Mouse (Mus musculus): ENCODE results near the gene Gpr142. TPM values are rescaled to one million over a fixed set of nuclear protein-coding genes. Genes with fewer than 3 reads are reported as not detected.

Gene Gpr142
- polyA plus RNA-seq, 1 experiment: 0.10 TPM

- H3K27ac ChIP-seq (ENCODE audit: insufficient read depth, low read depth, low read length): no peak overlapping the region
- WGBS: 77% methylated on average over 12 of the region's 12 CpGs
- H3K4me1 ChIP-seq (ENCODE audit: control insufficient read depth, insufficient read depth, insufficient read length, low read length): no peaks in the 10 kb centered on the region
- no peaks in the 10 kb centered on the region for H3K36me3 ChIP-seq (ENCODE audit: control insufficient read depth, insufficient read depth, low read length)
- H3K4me3 ChIP-seq (ENCODE audit: low read depth, low read length): no peak overlapping the region
- TF ChIP-seq POLR2A (IDR thresholded peaks at IDR 0.05; ENCODE audit: low read depth, low read length) (no peak), CTCF (IDR thresholded peaks at IDR 0.05; ENCODE audit: extremely low read depth, insufficient read length, insufficient replicate concordance, low read depth, low read length) (no peak)
- H3K27me3 ChIP-seq (ENCODE audit: control insufficient read depth, insufficient read depth, low read length): peaks cover 3% of the 10 kb centered on the region; the same call in 1 of the 2 replicates
These were observed 24.0 kb downstream of the Gpr142 start for GRCm38 (mm10) chr11:114822727-114823126.

DNA sequence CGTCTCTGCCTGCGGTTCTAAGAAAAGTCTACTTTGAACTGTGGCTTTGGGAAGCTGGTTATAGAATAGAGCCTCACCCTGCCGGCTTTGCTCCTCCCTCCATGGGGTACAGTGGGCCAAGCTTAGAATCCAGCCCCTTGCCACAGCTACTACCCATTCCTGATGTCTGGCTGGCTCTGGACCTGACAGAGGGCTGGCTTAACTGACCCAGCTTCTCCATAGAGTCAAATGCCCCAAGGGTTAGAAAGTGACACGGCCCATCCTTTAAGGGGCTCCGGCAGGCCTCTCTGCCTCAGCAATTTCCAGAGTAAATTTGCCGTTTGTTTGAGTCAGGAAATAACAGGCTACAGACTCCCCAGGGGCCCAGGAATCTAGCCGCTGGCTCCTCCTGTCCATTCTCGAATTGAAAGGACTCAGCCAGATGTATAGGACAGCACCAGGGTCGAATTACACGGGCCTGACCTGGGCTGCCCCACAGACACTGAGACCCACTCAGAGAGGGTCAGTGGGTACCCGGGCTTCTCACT, 24.5 kb downstream of the Gpr142 start:
- TF ChIP-seq CTCF (IDR thresholded peaks at IDR 0.05; ENCODE audit: extremely low read depth, insufficient read length, insufficient replicate concordance, low read depth, low read length): no peak
- no peak for TF ChIP-seq POLR2A (IDR thresholded peaks at IDR 0.05; ENCODE audit: low read depth, low read length)
- Histone ChIP-seq H3K4me3 (ENCODE audit: low read depth, low read length) (no peak overlapping the region), H3K4me1 (ENCODE audit: control insufficient read depth, insufficient read depth, insufficient read length, low read length) (no peaks in the 10 kb centered on the region), H3K27me3 (ENCODE audit: control insufficient read depth, insufficient read depth, low read length) (peaks cover 3% of the 10 kb centered on the region; the same call in 1 of the 2 replicates), H3K36me3 (ENCODE audit: control insufficient read depth, insufficient read depth, low read length) (no peaks in the 10 kb centered on the region), H3K27ac (ENCODE audit: insufficient read depth, low read depth, low read length) (no peak overlapping the region)
- 36% methylated on average over 11 of the region's 11 CpGs for WGBS

GRCm38 (mm10) chr11:114826686-114827085, 28.0 kb downstream of the Gpr142 start:
- H3K27ac ChIP-seq (ENCODE audit: insufficient read depth, low read depth, low read length): no peak overlapping the region
- 21% methylated on average over 5 of the region's 5 CpGs for WGBS
- no peak for TF ChIP-seq POLR2A (IDR thresholded peaks at IDR 0.05; ENCODE audit: low read depth, low read length)
- no peak for TF ChIP-seq CTCF (IDR thresholded peaks at IDR 0.05; ENCODE audit: extremely low read depth, insufficient read length, insufficient replicate concordance, low read depth, low read length)

DNA sequence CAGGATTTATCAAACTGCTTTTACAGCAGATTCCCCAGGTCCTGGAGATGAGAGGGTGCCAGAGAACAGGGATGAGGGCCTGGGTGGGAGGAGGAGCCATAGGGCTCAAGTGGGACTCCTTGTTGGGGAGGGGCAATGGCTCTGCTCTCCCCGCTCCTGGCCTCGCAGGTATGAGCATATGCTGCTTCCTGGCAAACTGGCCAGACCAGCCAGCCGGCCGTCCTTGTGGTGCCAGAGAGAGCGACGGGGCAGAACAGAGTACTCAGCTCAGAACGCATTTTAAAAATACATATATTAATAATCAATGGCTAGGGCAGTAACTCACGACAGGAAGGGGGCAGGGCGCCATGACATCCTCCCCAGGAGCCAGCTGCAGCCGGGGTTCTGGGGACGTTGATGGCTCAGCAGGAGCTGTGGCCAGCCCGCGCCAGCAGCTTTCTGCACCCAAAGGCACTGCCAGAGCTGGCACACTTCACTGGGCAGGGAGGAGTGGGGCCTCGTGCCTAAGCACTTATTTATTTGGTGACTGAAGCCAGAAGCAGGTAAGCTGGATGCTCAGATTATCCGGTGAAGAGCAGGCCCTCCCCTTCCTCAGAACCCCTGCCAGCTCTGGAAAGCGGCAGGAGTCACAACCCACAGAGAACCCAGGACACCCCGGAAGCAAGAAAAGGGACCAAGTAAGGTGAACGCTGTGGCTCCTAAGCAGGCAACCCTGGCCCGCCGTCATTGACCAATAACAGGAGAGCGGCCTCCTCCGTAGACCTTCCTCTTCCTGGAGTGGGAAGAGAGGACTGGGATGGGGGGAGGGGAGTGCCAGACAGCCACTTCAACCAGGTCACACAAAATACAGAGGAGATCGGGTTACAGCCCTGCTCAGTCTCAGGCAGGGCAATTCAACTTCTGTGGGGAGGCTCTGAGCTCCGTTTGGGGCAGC, 31.0 kb downstream of the Gpr142 start:
- H3K36me3 ChIP-seq (ENCODE audit: control insufficient read depth, insufficient read depth, low read length): no peaks in the 10 kb centered on the region
- 10% methylated on average over 24 of the region's 24 CpGs for WGBS
- H3K27me3 ChIP-seq (ENCODE audit: control insufficient read depth, insufficient read depth, low read length): no peaks in the 10 kb centered on the region
- H3K4me3 ChIP-seq (ENCODE audit: low read depth, low read length): peak overlapping the region; percentile 32
- 0 out of 2 replicates have a peak, but pooled peaks cover 2% of the 10 kb centered on the region for H3K4me1 ChIP-seq (ENCODE audit: control insufficient read depth, insufficient read depth, insufficient read length, low read length)
- H3K27ac ChIP-seq (ENCODE audit: insufficient read depth, low read depth, low read length): peak overlapping the region; percentile 9; the same call in 1 of the 2 replicates
- no peak for TF ChIP-seq POLR2A (IDR thresholded peaks at IDR 0.05; ENCODE audit: low read depth, low read length)
- TF ChIP-seq CTCF (IDR thresholded peaks at IDR 0.05; ENCODE audit: extremely low read depth, insufficient read length, insufficient replicate concordance, low read depth, low read length): no peak

More at GRCm38 (mm10) chr11:114826686-114827085, 28.0 kb downstream of the Gpr142 start:
- Histone ChIP-seq H3K4me1 (ENCODE audit: control insufficient read depth, insufficient read depth, insufficient read length, low read length) (0 out of 2 replicates have a peak, but pooled peaks cover 2% of the 10 kb centered on the region), H3K27me3 (ENCODE audit: control insufficient read depth, insufficient read depth, low read length) (peaks cover 3% of the 10 kb centered on the region; the same call in 1 of the 2 replicates), H3K36me3 (ENCODE audit: control insufficient read depth, insufficient read depth, low read length) (no peaks in the 10 kb centered on the region), H3K4me3 (ENCODE audit: low read depth, low read length) (no peak overlapping the region)

GRCm38 (mm10) chr11:114830433-114830773, 31.7 kb downstream of the Gpr142 start:
- no peak overlapping the region for H3K27ac ChIP-seq (ENCODE audit: insufficient read depth, low read depth, low read length)
- H3K36me3 ChIP-seq (ENCODE audit: control insufficient read depth, insufficient read depth, low read length): no peaks in the 10 kb centered on the region
- H3K4me1 ChIP-seq (ENCODE audit: control insufficient read depth, insufficient read depth, insufficient read length, low read length): 0 out of 2 replicates have a peak, but pooled peaks cover 2% of the 10 kb centered on the region
- 0 out of 2 replicates have a peak overlapping the region, but pooled peaks have one; percentile 32 for H3K4me3 ChIP-seq (ENCODE audit: low read depth, low read length)
- no peaks in the 10 kb centered on the region for H3K27me3 ChIP-seq (ENCODE audit: control insufficient read depth, insufficient read depth, low read length)
- 53% methylated on average over 8 of the region's 8 CpGs for WGBS
- TF ChIP-seq POLR2A (IDR thresholded peaks at IDR 0.05; ENCODE audit: low read depth, low read length) (no peak), CTCF (IDR thresholded peaks at IDR 0.05; ENCODE audit: extremely low read depth, insufficient read length, insufficient replicate concordance, low read depth, low read length) (no peak)

- TF ChIP-seq CTCF (IDR thresholded peaks at IDR 0.05; ENCODE audit: extremely low read depth, insufficient read length, insufficient replicate concordance, low read depth, low read length): no peak
- no peaks in the 10 kb centered on the region for H3K36me3 ChIP-seq (ENCODE audit: control insufficient read depth, insufficient read depth, low read length)
- H3K27ac ChIP-seq (ENCODE audit: insufficient read depth, low read depth, low read length): no peak overlapping the region
- H3K4me3 ChIP-seq (ENCODE audit: low read depth, low read length): no peak overlapping the region
- 0 out of 2 replicates have a peak, but pooled peaks cover 2% of the 10 kb centered on the region for H3K4me1 ChIP-seq (ENCODE audit: control insufficient read depth, insufficient read depth, insufficient read length, low read length)
- H3K27me3 ChIP-seq (ENCODE audit: control insufficient read depth, insufficient read depth, low read length): no peaks in the 10 kb centered on the region
- 37% methylated on average over 5 of the region's 5 CpGs for WGBS
These were observed 34.4 kb downstream of the Gpr142 start for GRCm38 (mm10) chr11:114833166-114833565.
